Mouse (Mus musculus): Measurements from ENCODE around the gene Rnaseh2a. TPM values are rescaled to one million over a fixed set of nuclear protein-coding genes. Genes with fewer than 3 reads are reported as not detected.

The Rnaseh2a gene
- total and polyA plus RNA-seq, 3 experiments: 105 to 109 TPM; not detected in 1

GRCm38 (mm10) chr8:84913960-84914359 lies 55.6 kb downstream of the Rnaseh2a start (continued):
- no peak for TF ChIP-seq HCFC1 (IDR thresholded peaks at IDR 0.05; ENCODE audit: low read depth, low read length)

DNA sequence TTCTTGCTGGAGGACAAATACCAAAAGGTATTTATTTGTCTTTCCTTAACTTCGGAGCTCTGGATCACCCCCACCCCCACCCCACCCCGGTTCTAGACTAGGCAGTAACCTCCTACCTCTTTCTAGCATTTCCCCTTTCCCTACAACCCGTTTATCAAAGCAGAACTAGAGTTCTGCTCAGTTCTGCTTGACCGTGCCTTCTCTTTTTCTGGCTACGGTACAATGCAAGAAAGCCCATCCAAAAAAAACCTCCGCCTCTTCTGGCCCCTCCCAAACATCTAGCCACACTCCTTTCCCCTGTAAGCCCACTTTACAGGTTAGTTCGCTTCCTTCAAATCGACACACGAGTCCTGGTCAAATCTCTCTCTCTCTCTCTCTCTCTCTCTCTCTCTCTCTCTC lies 56.1 kb downstream of the Rnaseh2a start:
- peaks cover 2 to 35% of the 10 kb centered on the region in 2 experiments; a peak in 3 of 4 replicates for H3K4me1 ChIP-seq (ENCODE audit: control insufficient read depth in 1 of 2, insufficient read depth in 2 of 2, low read length in 2 of 2)
- peak overlapping the region; percentile 38 to 49 for H3K4me3 ChIP-seq (ENCODE audit: control insufficient read depth in 1 of 2, insufficient read depth in 1 of 2, low read depth in 2 of 2, low read length in 2 of 2)
- H3K9ac ChIP-seq (ENCODE audit: control insufficient read depth, low read depth, low read length, poor library complexity, severe bottlenecking): peak overlapping the region; percentile 69
- no peaks in the 10 kb centered on the region for H3K9me3 ChIP-seq (replicated peaks; ENCODE audit: insufficient read depth, low read length)
- no peak for DNase-seq (ENCODE audit: low read depth, low spot score)
- no peaks in the 10 kb centered on the region for H3K27me3 ChIP-seq (ENCODE audit: control insufficient read depth in 1 of 2, insufficient read depth in 2 of 2, low read length in 2 of 2)
- H3K36me3 ChIP-seq (ENCODE audit: control insufficient read depth in 1 of 2, insufficient read depth in 2 of 2, low read length in 2 of 2): peaks cover 0 to 28% of the 10 kb centered on the region in 2 experiments; a peak in 2 of 4 replicates
- TF ChIP-seq ZMIZ1 (IDR thresholded peaks at IDR 0.05; ENCODE audit: low read depth, low read length): no peak
- TF ChIP-seq BHLHE40 (IDR thresholded peaks at IDR 0.05; ENCODE audit: borderline replicate concordance, low read depth, low read length): no peak
- no peak for TF ChIP-seq POLR2AphosphoS2 (IDR thresholded peaks at IDR 0.05; ENCODE audit: low read length)
- no peak for TF ChIP-seq CHD1 (IDR thresholded peaks at IDR 0.05; ENCODE audit: low read depth, low read length)
- no peak for TF ChIP-seq E2F4 (IDR thresholded peaks at IDR 0.05; ENCODE audit: borderline replicate concordance, low read depth, low read length)
- no peak for TF ChIP-seq USF1 (IDR thresholded peaks at IDR 0.05; ENCODE audit: low read depth, low read length)
- peak; percentile 6; the same call in 1 of the 2 replicates for TF ChIP-seq MYC (IDR thresholded peaks at IDR 0.05; ENCODE audit: low read depth, low read length)
- peak overlapping the region; percentile 96 for H3K27ac ChIP-seq (ENCODE audit: control insufficient read depth, low read depth, low read length)
- peaks cover 35% of the 10 kb centered on the region for H3K79me2 ChIP-seq (ENCODE audit: control insufficient read depth, insufficient read depth, low read length, poor library complexity)

GRCm38 (mm10) chr8:84912895-84913501 lies 56.6 kb downstream of the Rnaseh2a start:
- Histone ChIP-seq H3K4me3 (ENCODE audit: control insufficient read depth in 1 of 2, insufficient read depth in 1 of 2, low read depth in 2 of 2, low read length in 2 of 2) (peak overlapping the region; percentile 38 to 49), H3K79me2 (ENCODE audit: control insufficient read depth, insufficient read depth, low read length, poor library complexity) (peaks cover 35% of the 10 kb centered on the region), H3K9me3 (replicated peaks; ENCODE audit: insufficient read depth, low read length) (no peaks in the 10 kb centered on the region), H3K27ac (ENCODE audit: control insufficient read depth, low read depth, low read length) (peak overlapping the region; percentile 96), H3K36me3 (ENCODE audit: control insufficient read depth in 1 of 2, insufficient read depth in 2 of 2, low read length in 2 of 2) (peaks cover 0 to 28% of the 10 kb centered on the region in 2 experiments; a peak in 2 of 4 replicates), H3K9ac (ENCODE audit: control insufficient read depth, low read depth, low read length, poor library complexity, severe bottlenecking) (peak overlapping the region; percentile 69), H3K27me3 (ENCODE audit: control insufficient read depth in 1 of 2, insufficient read depth in 2 of 2, low read length in 2 of 2) (no peaks in the 10 kb centered on the region), H3K4me1 (ENCODE audit: control insufficient read depth in 1 of 2, insufficient read depth in 2 of 2, low read length in 2 of 2) (peaks cover 2 to 35% of the 10 kb centered on the region in 2 experiments; a peak in 3 of 4 replicates)
- DNase-seq (ENCODE audit: low read depth, low spot score): peak; percentile 96
- TF ChIP-seq MEF2A (IDR thresholded peaks at IDR 0.05; ENCODE audit: extremely low read depth, insufficient replicate concordance, low read depth, low read length, poor library complexity, severe bottlenecking) (peak; percentile 46; the same call in 1 of the 2 replicates), MYC (IDR thresholded peaks at IDR 0.05; ENCODE audit: low read depth, low read length) (0 out of 2 replicates have a peak, but pooled peaks have one; percentile 74), ZC3H11A (IDR thresholded peaks at IDR 0.05; ENCODE audit: low read depth, low read length) (no peak), MAZ (IDR thresholded peaks at IDR 0.05; ENCODE audit: low read depth, low read length) (peak; percentile 63; the same call in 1 of the 2 replicates), TCF12 (IDR thresholded peaks at IDR 0.05; ENCODE audit: low read depth, low read length) (no peak), ZMIZ1 (IDR thresholded peaks at IDR 0.05; ENCODE audit: low read depth, low read length) (peak; percentile 88; the same call in 1 of the 2 replicates), E2F4 (IDR thresholded peaks at IDR 0.05; ENCODE audit: borderline replicate concordance, low read depth, low read length) (no peak), MXI1 (IDR thresholded peaks at IDR 0.05; ENCODE audit: low read depth, low read length) (peak; percentile 70), NELFE (IDR thresholded peaks at IDR 0.05; ENCODE audit: low read depth, low read length) (peak; percentile 71), UBTF (IDR thresholded peaks at IDR 0.05; ENCODE audit: borderline replicate concordance, insufficient read depth, low read depth, low read length) (no peak), MYB (IDR thresholded peaks at IDR 0.05; ENCODE audit: low read depth, low read length) (no peak), NRF1 (IDR thresholded peaks at IDR 0.05; ENCODE audit: insufficient read depth, low read depth, low read length, poor library complexity, severe bottlenecking) (peak; percentile 85), ZKSCAN1 (IDR thresholded peaks at IDR 0.05; ENCODE audit: low read depth, low read length) (0 out of 2 replicates have a peak, but pooled peaks have one; percentile 47), CHD1 (IDR thresholded peaks at IDR 0.05; ENCODE audit: low read depth, low read length) (0 out of 2 replicates have a peak, but pooled peaks have one; percentile 55), POLR2AphosphoS5 (IDR thresholded peaks at IDR 0.05; ENCODE audit: borderline replicate concordance, low read depth, low read length) (peak; percentile 70; the same call in 1 of the 2 replicates), KAT2A (conservative IDR thresholded peaks at IDR 0.05; ENCODE audit: low read depth, low read length) (no peak), RCOR1 (IDR thresholded peaks at IDR 0.05; ENCODE audit: low read depth, low read length) (no peak), ELF1 (IDR thresholded peaks at IDR 0.05; ENCODE audit: low read depth, low read length) (peak; percentile 71; the same call in 1 of the 2 replicates), USF1 (IDR thresholded peaks at IDR 0.05; ENCODE audit: low read depth, low read length) (no peak; the same call in 1 of the 2 replicates), SMC3 (IDR thresholded peaks at IDR 0.05; ENCODE audit: low read depth, low read length) (peak; percentile 15; the same call in 1 of the 2 replicates), ETS1 (IDR thresholded peaks at IDR 0.05; ENCODE audit: low read depth, low read length) (0 out of 2 replicates have a peak, but pooled peaks have one; percentile 25), USF2 (IDR thresholded peaks at IDR 0.05; ENCODE audit: borderline replicate concordance in 1 of 2, insufficient read depth in 1 of 2, low read depth in 1 of 2, low read length in 2 of 2) (no peak)

Measured in MEL (cell line).